Mouse (Mus musculus) embryonic facial prominence, embryonic 12.5 days (tissue): ENCODE measurements around the gene Slc45a3. TPM values are rescaled to one million over a fixed set of nuclear protein-coding genes. Genes with fewer than 3 reads are reported as not detected.
A peak's percentile ranks its signal among the peaks of the same experiment; 100 is the strongest.

Experiments used
- ATAC-seq: fragments of 200-750 bp; cut with Nextera tagmentation; 2 replicates; pipeline ENCODE4 v1.8.0; 2017; ENCODE audit not compliant: insufficient number of reproducible peaks, insufficient read depth, low FRiP score, low TSS enrichment
- H3K27ac ChIP-seq: fragments of 300-500 bp; sonication (generic); 2 replicates; pipeline ENCODE4 v1.5.1; 2016; ENCODE audit warnings: mild to moderate bottlenecking
- H3K27me3 ChIP-seq: fragments of 300-500 bp; sonication (generic); 2 replicates; pipeline ENCODE4 v1.6.1; 2016; ENCODE audit warnings: mild to moderate bottlenecking, moderate library complexity
- H3K36me3 ChIP-seq: fragments of 300-500 bp; sonication (generic); 2 replicates; pipeline ENCODE4 v1.6.1; 2016; ENCODE audit warnings: mild to moderate bottlenecking
- H3K4me1 ChIP-seq: fragments of 300-500 bp; sonication (generic); 2 replicates; pipeline ENCODE4 v1.6.1; 2016
- H3K4me2 ChIP-seq: fragments of 300-500 bp; sonication (generic); replicated peaks from 2 replicates; pipeline ENCODE4 v1.6.1; 2016; ENCODE audit warnings: mild to moderate bottlenecking, moderate library complexity
- H3K4me3 ChIP-seq: fragments of 300-500 bp; sonication (generic); 2 replicates; pipeline ENCODE4 v1.5.1; 2016; ENCODE audit warnings: mild to moderate bottlenecking
- H3K9ac ChIP-seq: fragments of 300-500 bp; sonication (generic); 2 replicates; pipeline ENCODE4 v1.6.1; 2016; ENCODE audit warnings: mild to moderate bottlenecking, moderate library complexity
- H3K9me3 ChIP-seq: fragments of 300-500 bp; sonication (generic); 2 replicates; pipeline ENCODE4 v1.6.1; 2016; ENCODE audit warnings: mild to moderate bottlenecking, moderate library complexity
- WGBS: fragments of 180-500 bp; shearing (Covaris S2); methylation state at CpG from one replicate; pipeline ENCODE4 v1.1.7; 2016; 5-methylcytosine and 5-hydroxymethylcytosine counted together
- polyA plus RNA-seq: library from polyadenylated mRNA; unstranded; fragments of >200 nt; fragmentation: Nextera tagmentation; extraction: Ambion mirVana; gene quantifications from 2 replicates; pipeline ENCODE4 v1.2.1, GENCODE M21; 2016

Slc45a3 gene
- polyA plus RNA-seq: 3.8 and 3.9 TPM in 2 replicates

GRCm38 (mm10) chr1:131962606-131963084, at the start of gene Slc45a3:
TSS of gene Slc45a3 (plus strand) at chr1:131962967.
- Histone ChIP-seq H3K27me3 (peaks cover 47% of the 10 kb centered on the region), H3K9me3 (no peaks in the 10 kb centered on the region), H3K4me1 (peaks cover 6% of the 10 kb centered on the region), H3K4me3 (peak within 1 kb of the TSS; percentile 77), H3K9ac (peak within 1 kb of the TSS; percentile 73), H3K36me3 (no peaks in the 10 kb centered on the region), H3K4me2 (peak within 1 kb of the TSS; percentile 99), H3K27ac (no peak within 1 kb of the TSS)
- WGBS: under 1% methylated on average over 34 of the region's 35 CpGs
- no peak for ATAC-seq

- H3K9ac ChIP-seq: no peak overlapping the region
- 83% methylated on average over 6 of the region's 6 CpGs for WGBS
- H3K4me3 ChIP-seq: no peak overlapping the region
- no peaks in the 10 kb centered on the region for H3K4me1 ChIP-seq
- peaks cover 38% of the 10 kb centered on the region for H3K36me3 ChIP-seq
- H3K27me3 ChIP-seq: no peaks in the 10 kb centered on the region
- ATAC-seq: no peak
- H3K27ac ChIP-seq: no peak overlapping the region
- no peak overlapping the region for H3K4me2 ChIP-seq
- H3K9me3 ChIP-seq: no peaks in the 10 kb centered on the region
Measured at GRCm38 (mm10) chr1:131917634-131918033, 45.1 kb upstream of the Slc45a3 start.

GRCm38 (mm10) chr1:131919052-131919451, 43.7 kb upstream of the Slc45a3 start:
- no peak overlapping the region for H3K4me2 ChIP-seq
- no peaks in the 10 kb centered on the region for H3K27me3 ChIP-seq
- 98% methylated on average over 2 of the region's 2 CpGs for WGBS
- H3K4me3 ChIP-seq: no peak overlapping the region
- H3K4me1 ChIP-seq: no peaks in the 10 kb centered on the region
- H3K36me3 ChIP-seq: peaks cover 46% of the 10 kb centered on the region
- no peak overlapping the region for H3K9ac ChIP-seq
- ATAC-seq: no peak
- no peak overlapping the region for H3K27ac ChIP-seq
- H3K9me3 ChIP-seq: no peaks in the 10 kb centered on the region

GRCm38 (mm10) chr1:131922100-131922499, 40.7 kb upstream of the Slc45a3 start:
- H3K4me1 ChIP-seq: no peaks in the 10 kb centered on the region
- no peaks in the 10 kb centered on the region for H3K27me3 ChIP-seq
- WGBS: 93% methylated on average over 3 of the region's 3 CpGs
- H3K4me2 ChIP-seq: no peak overlapping the region
- H3K36me3 ChIP-seq: peaks cover 72% of the 10 kb centered on the region
- no peak overlapping the region for H3K4me3 ChIP-seq
- H3K9ac ChIP-seq: no peak overlapping the region
- H3K27ac ChIP-seq: no peak overlapping the region
- no peak for ATAC-seq
- H3K9me3 ChIP-seq: no peaks in the 10 kb centered on the region

GRCm38 (mm10) chr1:131933471-131933870, 29.3 kb upstream of the Slc45a3 start:
- H3K27me3 ChIP-seq: no peaks in the 10 kb centered on the region
- peaks cover 39% of the 10 kb centered on the region for H3K36me3 ChIP-seq
- 92% methylated on average over 2 of the region's 2 CpGs for WGBS
- no peaks in the 10 kb centered on the region for H3K9me3 ChIP-seq
- H3K4me2 ChIP-seq: no peak overlapping the region
- no peak for ATAC-seq
- no peaks in the 10 kb centered on the region for H3K4me1 ChIP-seq
- no peak overlapping the region for H3K4me3 ChIP-seq
- H3K27ac ChIP-seq: no peak overlapping the region
- no peak overlapping the region for H3K9ac ChIP-seq

- H3K36me3 ChIP-seq: peaks cover 11% of the 10 kb centered on the region
- WGBS: 66% methylated on average over 6 of the region's 6 CpGs
- ATAC-seq: no peak
Measured at GRCm38 (mm10) chr1:131937659-131938305, 25.0 kb upstream of the Slc45a3 start.

GRCm38 (mm10) chr1:131938811-131939210, 24.0 kb upstream of the Slc45a3 start:
- Histone ChIP-seq H3K27ac (no peak overlapping the region), H3K36me3 (peaks cover 6% of the 10 kb centered on the region), H3K9me3 (no peaks in the 10 kb centered on the region), H3K4me2 (no peak overlapping the region), H3K4me1 (no peaks in the 10 kb centered on the region), H3K27me3 (no peaks in the 10 kb centered on the region), H3K9ac (no peak overlapping the region), H3K4me3 (no peak overlapping the region)
- 86% methylated on average over 1 of the region's 1 CpGs for WGBS
- ATAC-seq: no peak

More at GRCm38 (mm10) chr1:131937659-131938305, 25.0 kb upstream of the Slc45a3 start:
- Histone ChIP-seq H3K4me2 (no peak overlapping the region), H3K4me1 (no peaks in the 10 kb centered on the region), H3K27me3 (no peaks in the 10 kb centered on the region), H3K9me3 (no peaks in the 10 kb centered on the region), H3K27ac (no peak overlapping the region), H3K4me3 (no peak overlapping the region), H3K9ac (no peak overlapping the region)

- H3K36me3 ChIP-seq: no peaks in the 10 kb centered on the region
Measured at GRCm38 (mm10) chr1:131940711-131941244, 22.0 kb upstream of the Slc45a3 start.

GRCm38 (mm10) chr1:131941501-131941900, 21.3 kb upstream of the Slc45a3 start:
- Histone ChIP-seq H3K4me3 (no peak overlapping the region), H3K9ac (no peak overlapping the region), H3K36me3 (no peaks in the 10 kb centered on the region), H3K9me3 (no peaks in the 10 kb centered on the region), H3K27ac (no peak overlapping the region), H3K4me2 (no peak overlapping the region), H3K27me3 (no peaks in the 10 kb centered on the region), H3K4me1 (no peaks in the 10 kb centered on the region)
- no peak for ATAC-seq
- 97% methylated on average over 1 of the region's 1 CpGs for WGBS

More at GRCm38 (mm10) chr1:131940711-131941244, 22.0 kb upstream of the Slc45a3 start:
- no peaks in the 10 kb centered on the region for H3K9me3 ChIP-seq
- H3K4me3 ChIP-seq: no peak overlapping the region
- WGBS: 75% methylated on average over 2 of the region's 2 CpGs
- no peak overlapping the region for H3K4me2 ChIP-seq
- no peak overlapping the region for H3K9ac ChIP-seq
- H3K4me1 ChIP-seq: no peaks in the 10 kb centered on the region
- H3K27me3 ChIP-seq: no peaks in the 10 kb centered on the region
- H3K27ac ChIP-seq: no peak overlapping the region
- no peak for ATAC-seq

- peaks cover 6% of the 10 kb centered on the region for H3K4me1 ChIP-seq
- H3K27me3 ChIP-seq: no peaks in the 10 kb centered on the region
- H3K9ac ChIP-seq: no peak overlapping the region
- H3K4me2 ChIP-seq: no peak overlapping the region
- H3K27ac ChIP-seq: no peak overlapping the region
- H3K9me3 ChIP-seq: no peaks in the 10 kb centered on the region
- no peaks in the 10 kb centered on the region for H3K36me3 ChIP-seq
- WGBS: 71% methylated on average over 16 of the region's 16 CpGs
- H3K4me3 ChIP-seq: no peak overlapping the region
- no peak for ATAC-seq
Measured at GRCm38 (mm10) chr1:131942621-131943590, 19.9 kb upstream of the Slc45a3 start.

- Histone ChIP-seq H3K27ac (no peak overlapping the region), H3K9me3 (no peaks in the 10 kb centered on the region), H3K4me1 (peaks cover 9% of the 10 kb centered on the region), H3K36me3 (no peaks in the 10 kb centered on the region), H3K27me3 (no peaks in the 10 kb centered on the region), H3K4me2 (no peak overlapping the region), H3K4me3 (no peak overlapping the region), H3K9ac (no peak overlapping the region)
- ATAC-seq: no peak
- 64% methylated on average over 10 of the region's 10 CpGs for WGBS
Measured at GRCm38 (mm10) chr1:131945674-131946440, 16.9 kb upstream of the Slc45a3 start.
